Mouse (Mus musculus): ENCODE results near the gene Tln2. TPM values are rescaled to one million over a fixed set of nuclear protein-coding genes. Genes with fewer than 3 reads are reported as not detected.

Gene Tln2
- polyA plus RNA-seq, 1 experiment from 2014 or later: 19.0 TPM

- no peak for ATAC-seq (ENCODE audit: low FRiP score, low read depth)
- Histone ChIP-seq H3K4me1 (no peaks in the 10 kb centered on the region), H3K27ac (no peak overlapping the region), H3K9me3 (no peaks in the 10 kb centered on the region), H3K9ac (no peak overlapping the region), H3K27me3 (replicated peaks) (no peaks in the 10 kb centered on the region), H3K4me2 (replicated peaks) (no peak overlapping the region), H3K36me3 (no peaks in the 10 kb centered on the region), H3K4me3 (no peak overlapping the region)
- 81% methylated on average over 10 of the region's 10 CpGs for WGBS
Measured at GRCm38 (mm10) chr9:67581581-67582280, 22.2 kb upstream of the Tln2 start.

- no peaks in the 10 kb centered on the region for H3K27me3 ChIP-seq (replicated peaks)
- no peak overlapping the region for H3K4me2 ChIP-seq (replicated peaks)
- 78% methylated on average over 1 of the region's 1 CpGs for WGBS
Measured at GRCm38 (mm10) chr9:67579541-67579940, 20.0 kb upstream of the Tln2 start.

DNA sequence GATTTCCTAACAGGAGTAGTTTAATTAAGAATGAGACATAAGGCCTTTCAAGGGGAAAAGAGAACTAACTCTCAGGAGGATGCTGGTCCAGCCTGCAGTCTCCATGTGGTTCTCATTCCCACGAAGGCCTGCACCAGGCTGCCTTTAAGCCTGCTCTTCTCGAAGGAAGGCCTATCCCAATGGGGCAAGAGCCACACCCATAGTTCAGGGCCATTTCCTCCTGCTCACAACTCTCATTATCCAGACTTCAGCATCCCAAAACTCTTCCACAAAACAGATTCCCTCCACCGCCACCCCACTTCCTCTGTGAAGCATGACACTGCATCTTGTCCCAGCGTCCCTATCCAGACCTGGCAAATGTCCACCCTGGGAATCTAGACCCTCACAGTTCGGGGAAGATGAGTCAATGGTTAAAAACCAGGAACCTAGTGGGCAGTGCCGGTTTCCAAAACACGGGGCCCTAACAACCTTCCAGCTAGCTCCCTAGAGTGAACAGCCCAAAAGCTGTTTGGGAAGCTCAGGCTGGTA is 15.3 kb upstream of the Tln2 start:
- Histone ChIP-seq H3K36me3 (no peaks in the 10 kb centered on the region), H3K27me3 (replicated peaks) (no peaks in the 10 kb centered on the region), H3K27ac (no peak overlapping the region), H3K9me3 (no peaks in the 10 kb centered on the region), H3K4me2 (replicated peaks) (no peak overlapping the region), H3K4me3 (no peak overlapping the region), H3K4me1 (peaks cover 19% of the 10 kb centered on the region), H3K9ac (no peak overlapping the region)
- WGBS: 84% methylated on average over 7 of the region's 7 CpGs
- no peak for ATAC-seq (ENCODE audit: low FRiP score, low read depth)

More at GRCm38 (mm10) chr9:67579541-67579940, 20.0 kb upstream of the Tln2 start:
- H3K4me1 ChIP-seq: 0 out of 2 replicates have a peak, but pooled peaks cover 2% of the 10 kb centered on the region
- no peak overlapping the region for H3K27ac ChIP-seq
- H3K36me3 ChIP-seq: no peaks in the 10 kb centered on the region
- no peak for ATAC-seq (ENCODE audit: low FRiP score, low read depth)
- H3K9ac ChIP-seq: no peak overlapping the region
- H3K9me3 ChIP-seq: no peaks in the 10 kb centered on the region
- no peak overlapping the region for H3K4me3 ChIP-seq

DNA sequence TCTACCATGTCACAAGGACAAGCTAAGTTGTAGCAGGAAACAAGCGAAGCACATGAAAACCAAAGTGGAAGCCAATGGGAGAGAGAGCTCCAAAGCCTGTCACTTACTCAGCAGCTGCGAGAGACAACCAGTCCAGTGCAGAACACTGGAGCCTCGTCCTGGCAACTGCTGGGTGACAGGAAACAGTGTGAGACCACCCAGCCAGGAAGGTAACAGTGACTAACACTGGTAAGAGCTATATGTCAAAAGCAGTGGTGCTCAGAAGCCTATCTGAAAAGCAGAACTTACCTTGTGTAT is 14.1 kb upstream of the Tln2 start:
- 53% methylated on average over 3 of the region's 3 CpGs for WGBS
- Histone ChIP-seq H3K4me1 (peaks cover 19% of the 10 kb centered on the region), H3K4me2 (replicated peaks) (no peak overlapping the region), H3K27ac (no peak overlapping the region), H3K27me3 (replicated peaks) (no peaks in the 10 kb centered on the region), H3K9me3 (no peaks in the 10 kb centered on the region), H3K36me3 (no peaks in the 10 kb centered on the region), H3K9ac (no peak overlapping the region), H3K4me3 (no peak overlapping the region)
- ATAC-seq (ENCODE audit: low FRiP score, low read depth): no peak

DNA sequence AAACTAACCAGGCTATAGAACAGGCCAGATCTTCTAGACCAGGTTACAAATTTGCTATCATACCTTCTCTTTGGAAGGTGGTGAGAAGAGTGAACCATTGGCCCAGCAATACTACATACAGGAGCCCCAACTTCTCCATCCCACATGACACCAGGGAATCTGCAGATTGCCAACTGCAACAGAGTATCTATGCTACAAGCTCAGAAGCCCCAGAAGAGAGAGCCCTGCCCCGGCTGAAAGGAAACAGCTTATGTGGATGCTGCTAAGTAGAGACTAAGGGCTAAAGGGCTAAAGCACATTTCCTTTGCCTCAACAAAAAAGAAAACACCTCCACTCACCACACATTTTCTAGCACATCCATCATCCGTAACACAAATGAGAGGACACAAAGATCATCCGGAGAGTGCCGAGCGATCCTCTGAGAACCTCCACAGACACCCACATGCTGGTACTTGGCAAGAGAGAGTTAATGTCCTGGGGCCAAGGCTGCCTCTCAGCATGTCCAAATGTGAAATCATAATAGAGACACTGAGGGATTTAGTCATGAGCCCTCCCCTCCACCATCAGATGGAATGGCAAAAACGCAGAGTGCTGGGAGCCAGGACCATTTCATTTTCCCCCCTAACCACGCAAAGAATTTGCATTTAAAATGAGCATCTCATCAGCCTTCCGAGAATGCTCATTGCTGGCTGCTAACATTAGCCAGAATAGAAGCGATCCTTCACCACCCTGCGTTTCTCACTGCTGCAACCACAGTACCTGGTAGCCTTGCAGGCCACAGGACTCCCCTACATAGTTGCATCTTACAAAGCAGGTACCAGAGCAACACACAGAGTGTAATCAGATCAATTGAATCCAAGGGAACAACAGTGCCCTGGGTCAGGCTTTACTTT is 13.5 kb upstream of the Tln2 start:
- no peak overlapping the region for H3K9ac ChIP-seq
- WGBS: 39% methylated on average over 10 of the region's 10 CpGs
- no peak overlapping the region for H3K27ac ChIP-seq
- no peaks in the 10 kb centered on the region for H3K9me3 ChIP-seq
- no peak overlapping the region for H3K4me3 ChIP-seq
- H3K27me3 ChIP-seq (replicated peaks): no peaks in the 10 kb centered on the region
- 0 out of 2 replicates have a peak overlapping the region, but pooled peaks have one; percentile 3 for H3K4me2 ChIP-seq (replicated peaks)
- ATAC-seq (ENCODE audit: low FRiP score, low read depth): no peak
- H3K36me3 ChIP-seq: no peaks in the 10 kb centered on the region
- peaks cover 19% of the 10 kb centered on the region for H3K4me1 ChIP-seq

DNA sequence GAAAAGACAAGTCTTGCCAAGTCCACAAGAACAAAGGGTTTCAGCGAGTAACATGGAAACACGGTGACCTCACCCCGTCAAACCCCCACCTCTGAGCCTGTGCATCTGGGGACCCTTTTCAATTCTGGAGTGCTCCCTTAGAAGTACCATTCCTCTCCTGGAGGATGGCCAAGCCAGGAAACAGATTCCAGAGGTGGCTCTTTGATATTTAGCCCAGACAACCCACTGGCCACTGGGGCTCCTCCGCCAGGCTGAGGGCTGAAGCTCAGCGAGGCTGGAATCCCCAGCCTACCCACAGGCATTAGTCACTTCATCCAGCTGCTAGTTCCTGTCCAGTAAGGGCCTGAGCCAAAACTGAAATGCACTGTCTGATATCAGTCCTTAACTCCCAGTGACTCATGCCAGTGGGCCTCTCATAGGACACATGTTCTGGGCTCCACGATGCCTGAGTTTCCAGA is 6.3 kb upstream of the Tln2 start:
- Histone ChIP-seq H3K9ac (no peak overlapping the region), H3K27me3 (replicated peaks) (no peaks in the 10 kb centered on the region), H3K4me3 (no peak overlapping the region), H3K27ac (no peak overlapping the region), H3K36me3 (no peaks in the 10 kb centered on the region), H3K4me2 (replicated peaks) (no peak overlapping the region), H3K9me3 (no peaks in the 10 kb centered on the region), H3K4me1 (no peaks in the 10 kb centered on the region)
- WGBS: 90% methylated on average over 6 of the region's 6 CpGs
- ATAC-seq (ENCODE audit: low FRiP score, low read depth): no peak

GRCm38 (mm10) chr9:67549811-67550501 is 9.5 kb downstream of the Tln2 start:
- no peak overlapping the region for H3K9ac ChIP-seq
- H3K4me1 ChIP-seq: peaks cover 10% of the 10 kb centered on the region
- H3K9me3 ChIP-seq: no peaks in the 10 kb centered on the region
- H3K27me3 ChIP-seq (replicated peaks): no peaks in the 10 kb centered on the region
- WGBS: 84% methylated on average over 8 of the region's 8 CpGs
- H3K4me2 ChIP-seq (replicated peaks): no peak overlapping the region
- no peak for ATAC-seq (ENCODE audit: low FRiP score, low read depth)
- H3K27ac ChIP-seq: 0 out of 2 replicates have a peak overlapping the region, but pooled peaks have one; percentile 7
- no peaks in the 10 kb centered on the region for H3K36me3 ChIP-seq
- no peak overlapping the region for H3K4me3 ChIP-seq

GRCm38 (mm10) chr9:67549332-67549731 is 10.2 kb downstream of the Tln2 start:
- Histone ChIP-seq H3K27me3 (replicated peaks) (no peaks in the 10 kb centered on the region), H3K4me3 (no peak overlapping the region), H3K4me1 (peaks cover 10% of the 10 kb centered on the region), H3K36me3 (no peaks in the 10 kb centered on the region), H3K27ac (0 out of 2 replicates have a peak overlapping the region, but pooled peaks have one; percentile 7), H3K9ac (no peak overlapping the region), H3K4me2 (replicated peaks) (no peak overlapping the region), H3K9me3 (no peaks in the 10 kb centered on the region)
- 7% methylated on average over 4 of the region's 4 CpGs for WGBS
- no peak for ATAC-seq (ENCODE audit: low FRiP score, low read depth)

DNA sequence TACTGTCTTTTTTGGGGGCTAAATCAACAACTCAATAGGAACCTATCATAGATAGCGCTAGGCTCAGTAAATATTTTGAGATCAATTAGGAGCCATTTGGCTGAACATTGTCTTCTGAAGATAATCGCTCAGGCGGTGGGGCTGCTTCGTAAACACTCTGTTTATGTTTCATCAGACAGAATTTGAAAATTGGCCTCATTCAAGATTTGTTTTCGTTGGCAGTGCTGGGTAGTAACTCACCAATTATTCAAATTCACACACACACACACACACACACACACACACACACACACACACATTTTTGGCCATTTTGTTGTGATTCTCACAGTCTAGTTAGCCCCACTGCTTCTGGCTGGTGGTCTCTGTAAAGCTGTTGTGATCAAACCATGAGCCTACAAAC is 12.9 kb downstream of the Tln2 start:
- Histone ChIP-seq H3K27me3 (replicated peaks) (no peaks in the 10 kb centered on the region), H3K9me3 (no peaks in the 10 kb centered on the region), H3K9ac (no peak overlapping the region), H3K36me3 (no peaks in the 10 kb centered on the region), H3K4me1 (peaks cover 10% of the 10 kb centered on the region), H3K27ac (no peak overlapping the region), H3K4me2 (replicated peaks) (no peak overlapping the region), H3K4me3 (no peak overlapping the region)
- 93% methylated on average over 5 of the region's 5 CpGs for WGBS
- ATAC-seq (ENCODE audit: low FRiP score, low read depth): no peak

DNA sequence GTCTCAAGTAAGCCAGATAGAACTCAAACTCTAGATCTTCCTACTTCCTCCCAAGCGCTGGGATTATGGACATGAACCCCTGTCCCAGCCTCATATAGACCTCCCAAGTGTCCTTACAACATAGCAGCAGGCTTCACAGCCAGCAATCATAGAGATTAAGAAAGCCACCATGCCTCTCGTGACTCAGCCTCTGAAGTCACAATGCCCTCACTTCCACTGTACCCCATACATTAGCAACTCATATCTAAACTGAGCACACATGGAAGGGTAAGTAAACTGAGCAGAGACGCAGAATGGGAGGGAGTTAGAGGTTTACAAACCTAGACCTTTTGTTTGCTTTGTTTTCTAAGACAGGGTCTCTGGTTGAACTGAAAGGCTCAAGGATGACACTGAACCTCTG is 13.7 kb downstream of the Tln2 start:
- no peaks in the 10 kb centered on the region for H3K9me3 ChIP-seq
- H3K9ac ChIP-seq: no peak overlapping the region
- no peaks in the 10 kb centered on the region for H3K36me3 ChIP-seq
- peaks cover 14% of the 10 kb centered on the region for H3K4me1 ChIP-seq
- no peak for ATAC-seq (ENCODE audit: low FRiP score, low read depth)
- no peak overlapping the region for H3K4me3 ChIP-seq
- no peak overlapping the region for H3K27ac ChIP-seq
- no peaks in the 10 kb centered on the region for H3K27me3 ChIP-seq (replicated peaks)
- H3K4me2 ChIP-seq (replicated peaks): no peak overlapping the region
- WGBS: 94% methylated on average over 3 of the region's 3 CpGs

GRCm38 (mm10) chr9:67544783-67545182 is 14.7 kb downstream of the Tln2 start:
- no peak overlapping the region for H3K9ac ChIP-seq

GRCm38 (mm10) chr9:67541948-67542347 is 17.6 kb downstream of the Tln2 start:
- 85% methylated on average over 8 of the region's 8 CpGs for WGBS
- Histone ChIP-seq H3K27ac (no peak overlapping the region), H3K9ac (no peak overlapping the region), H3K4me3 (no peak overlapping the region), H3K4me1 (peaks cover 14% of the 10 kb centered on the region), H3K27me3 (replicated peaks) (no peaks in the 10 kb centered on the region), H3K4me2 (replicated peaks) (no peak overlapping the region), H3K36me3 (no peaks in the 10 kb centered on the region), H3K9me3 (no peaks in the 10 kb centered on the region)
- no peak for ATAC-seq (ENCODE audit: low FRiP score, low read depth)

More at GRCm38 (mm10) chr9:67544783-67545182, 14.7 kb downstream of the Tln2 start:
- no peak overlapping the region for H3K4me2 ChIP-seq (replicated peaks)
- H3K9me3 ChIP-seq: no peaks in the 10 kb centered on the region
- 74% methylated on average over 7 of the region's 7 CpGs for WGBS
- no peak overlapping the region for H3K4me3 ChIP-seq
- H3K27ac ChIP-seq: no peak overlapping the region
- ATAC-seq (ENCODE audit: low FRiP score, low read depth): no peak
- H3K27me3 ChIP-seq (replicated peaks): no peaks in the 10 kb centered on the region
- peaks cover 19% of the 10 kb centered on the region for H3K4me1 ChIP-seq
- no peaks in the 10 kb centered on the region for H3K36me3 ChIP-seq
